12 mouse cellular contexts compared by ENCODE assay signal in genomic region chr1:86437219-86438013, GRCm38 (mm10). TPM values are rescaled to one million over a fixed set of nuclear protein-coding genes. Genes with fewer than 3 reads are reported as not detected.
DNase-seq lines count a peak whose midpoint lies in the region; ATAC-seq and TF ChIP-seq lines count a peak whose summit lies in the region.
"Had no signal": no experiment of that assay in that cellular context is flagged by ENCODE, and none has a peak within 500 bp of the region (broad histone marks: within the 10 kb centered on the region; RNA-seq: fewer than 3 reads in every experiment).

No protein-coding gene starts in this region.

- 0 out of 4 replicates have a peak, but pooled peaks of 1 of the 2 experiments have one; percentile 10 for TF ChIP-seq EP300 in MEL (IDR thresholded peaks at IDR 0.05; ENCODE audit: low read depth in 1 of 2, low read length in 2 of 2)

- no peak for ATAC-seq in midbrain, embryonic 14.5 days (ENCODE audit: low FRiP score, low TSS enrichment)

- H3K79me2 ChIP-seq in MEL (ENCODE audit: control insufficient read depth, insufficient read depth, low read length, poor library complexity), result peaks cover 8% of the 10 kb centered on the region; the same call in 1 of the 2 replicates

- WGBS in heart, embryonic 10.5 days, result 65% methylated on average over 9 of the region's 9 CpGs
- 68% methylated on average over 9 of the region's 9 CpGs for WGBS in midbrain, embryonic 14.5 days

- TF ChIP-seq CTCF in left cerebral cortex, adult 2 months (IDR thresholded peaks at IDR 0.05), result no peak
- TF ChIP-seq CTCF in MEL (IDR thresholded peaks at IDR 0.05 in 2 of 3, conservative IDR thresholded peaks at IDR 0.05 in 1 of 3; ENCODE audit: control insufficient read depth in 1 of 3, insufficient read depth in 1 of 3, low read depth in 2 of 3, low read length in 3 of 3, poor library complexity in 1 of 3, severe bottlenecking in 1 of 3), result no peak

- H3K36me3 ChIP-seq in heart, embryonic 10.5 days, result no peaks in the 10 kb centered on the region
- peaks cover 0 to 49% of the 10 kb centered on the region in 2 experiments; a peak in 2 of 4 replicates for H3K36me3 ChIP-seq in MEL (ENCODE audit: control insufficient read depth in 1 of 2, insufficient read depth in 2 of 2, low read length in 2 of 2)
- no peaks in the 10 kb centered on the region for H3K36me3 ChIP-seq in midbrain, embryonic 14.5 days (ENCODE audit: control insufficient read depth, insufficient read depth, low read length)

- intact Hi-C loops in heart, postnatal 14 days (cut with DNase I), result no loop called here
- intact Hi-C loops in left cerebral cortex, adult 2 months (cut with DNase I), result loop anchor here (10.0 kb wide), 1 partner anchor 777 kb away; the partner anchor contains the start of gene Eif4e2
- intact Hi-C loops in left cerebral cortex, postnatal 25 days (cut with DNase I), result no loop called here

- no peak for TF ChIP-seq POLR2A in MEL (IDR thresholded peaks at IDR 0.05; ENCODE audit: control insufficient read depth in 1 of 2, insufficient read depth in 1 of 2, low read depth in 1 of 2, low read length in 2 of 2, poor library complexity in 1 of 2)

- peak overlapping the region; percentile 68 for H3K27ac ChIP-seq in heart, embryonic 10.5 days
- H3K27ac ChIP-seq in left cerebral cortex, adult 2 months, result 0 out of 2 replicates have a peak overlapping the region, but pooled peaks have one; percentile 19
- H3K27ac ChIP-seq in MEL (ENCODE audit: control insufficient read depth, low read depth, low read length), result peak overlapping the region; percentile 54
- no peak overlapping the region for H3K27ac ChIP-seq in midbrain, embryonic 14.5 days (replicated peaks; ENCODE audit: low read depth, low read length)

- no peak for DNase-seq in heart, embryonic 10.5 days (ENCODE audit: low spot score)
- DNase-seq in heart, postnatal 14 days, result no peak
- DNase-seq in left cerebral cortex, adult 2 months (ENCODE audit: extremely low spot score in 1 of 2, low spot score in 2 of 2), result no peak
- DNase-seq in left cerebral cortex, postnatal 25 days (ENCODE audit: low spot score in 2 of 2), result no peak
- DNase-seq in MEL (ENCODE audit: low read depth, low spot score), result peak; percentile 72
- no peak for DNase-seq in midbrain, embryonic 14.5 days
- no peak for DNase-seq in natural killer cell, adult 2 months (ENCODE audit: low spot score in 2 of 2)
- DNase-seq in layer of hippocampus, adult 18-20 months (ENCODE audit: low spot score in 2 of 2), result no peak
- DNase-seq: adrenal gland, adult 2 months; cerebellum, postnatal 25 days had no signal

- H3K4me1 ChIP-seq in heart, embryonic 10.5 days, result peaks cover 80% of the 10 kb centered on the region
- peaks cover 14 to 67% of the 10 kb centered on the region in 2 experiments for H3K4me1 ChIP-seq in MEL (ENCODE audit: control insufficient read depth in 1 of 2, insufficient read depth in 2 of 2, low read length in 2 of 2)
- H3K4me1 ChIP-seq in midbrain, embryonic 14.5 days (ENCODE audit: control insufficient read depth, insufficient read depth, low read length), result peaks cover 44% of the 10 kb centered on the region

- no peak overlapping the region for H3K4me2 ChIP-seq in midbrain, embryonic 14.5 days (ENCODE audit: low read length)

- TF ChIP-seq RAD21 in MEL (IDR thresholded peaks at IDR 0.05; ENCODE audit: low read depth, low read length), result no peak

- no peak overlapping the region for H3K4me3 ChIP-seq in heart, embryonic 10.5 days
- no peak overlapping the region for H3K4me3 ChIP-seq in left cerebral cortex, adult 2 months
- peak overlapping the region; percentile 11 to 31 for H3K4me3 ChIP-seq in MEL (ENCODE audit: control insufficient read depth in 1 of 2, insufficient read depth in 1 of 2, low read depth in 2 of 2, low read length in 2 of 2)
- H3K4me3 ChIP-seq in midbrain, embryonic 14.5 days (replicated peaks; ENCODE audit: low read depth, low read length), result no peak overlapping the region

- peak overlapping the region; percentile 39 for H3K9ac ChIP-seq in MEL (ENCODE audit: control insufficient read depth, low read depth, low read length, poor library complexity, severe bottlenecking)
- H3K9ac ChIP-seq in midbrain, embryonic 14.5 days (replicated peaks; ENCODE audit: low read length), result 0 out of 2 replicates have a peak overlapping the region, but pooled peaks have one; percentile 17

- H3K9me3 ChIP-seq in heart, embryonic 10.5 days, result no peaks in the 10 kb centered on the region
- H3K9me3 ChIP-seq in MEL (replicated peaks; ENCODE audit: insufficient read depth, low read length), result no peaks in the 10 kb centered on the region
- H3K9me3 ChIP-seq in midbrain, embryonic 14.5 days (ENCODE audit: control insufficient read depth, low read length), result no peaks in the 10 kb centered on the region

- H3K27me3 ChIP-seq in heart, embryonic 10.5 days (ENCODE audit: insufficient read depth, poor library complexity, severe bottlenecking), result no peaks in the 10 kb centered on the region
- no peaks in the 10 kb centered on the region for H3K27me3 ChIP-seq in MEL (ENCODE audit: control insufficient read depth in 1 of 2, insufficient read depth in 2 of 2, low read length in 2 of 2)
- no peaks in the 10 kb centered on the region for H3K27me3 ChIP-seq in midbrain, embryonic 14.5 days (ENCODE audit: control insufficient read depth, insufficient read depth, low read length)

TF ChIP-seq in MEL, 35 proteins besides CTCF, POLR2A, EP300 and RAD21:
- TF ChIP-seq SIN3A (IDR thresholded peaks at IDR 0.05; ENCODE audit: low read length), result no peak
- TF ChIP-seq GATA1 (IDR thresholded peaks at IDR 0.05; ENCODE audit: low read depth, low read length), result 0 out of 2 replicates have a peak, but pooled peaks have one; percentile 34
- TF ChIP-seq ZKSCAN1 (IDR thresholded peaks at IDR 0.05; ENCODE audit: low read depth, low read length), result peak; percentile 7; the same call in 1 of the 2 replicates
- TF ChIP-seq ZNF384 (IDR thresholded peaks at IDR 0.05; ENCODE audit: low read depth, low read length), result peak; percentile 80
- TF ChIP-seq MAZ (IDR thresholded peaks at IDR 0.05; ENCODE audit: low read depth, low read length), result 0 out of 2 replicates have a peak, but pooled peaks have one; percentile 45
- TF ChIP-seq CHD1 (IDR thresholded peaks at IDR 0.05; ENCODE audit: low read depth, low read length), result no peak
- TF ChIP-seq NRF1 (IDR thresholded peaks at IDR 0.05; ENCODE audit: insufficient read depth, low read depth, low read length, poor library complexity, severe bottlenecking), result no peak

RNA-seq across cellular contexts. Expression of gene Tex44, which starts 11.3 kb away (rescaled TPM):
- polyA plus RNA-seq in heart, embryonic 10.5 days (2016; fragmentation: Nextera tagmentation; extraction: Ambion mirVana), result not detected in 2 replicates
- total RNA-seq in heart, postnatal 14 days (2021), result not detected
- not detected for total RNA-seq in left cerebral cortex, adult 2 months (2021)
- total RNA-seq in left cerebral cortex, postnatal 25 days (2021), result not detected
- not detected in 2 replicates for total RNA-seq in MEL (2012; rRNA removed)
- polyA plus RNA-seq in MEL (2012; ENCODE audit: insufficient read depth in 1 of 2, insufficient read length in 2 of 2, low read depth in 1 of 2, low replicate concordance in 2 of 2, missing spikeins in 1 of 2), result not detected
- not detected in 2 replicates for polyA plus RNA-seq in midbrain, embryonic 14.5 days (2014; fragmentation: Nextera tagmentation; extraction: Ambion mirVana)
- not detected for total RNA-seq in layer of hippocampus, adult 18-20 months (2021)
- total RNA-seq: adrenal gland, adult 2 months; granulocyte monocyte progenitor cell, adult 5-6 weeks; layer of hippocampus, postnatal 10 days had no signal
- polyA plus RNA-seq: adrenal gland, adult 2 months had no signal

RNA-seq across cellular contexts. Expression of gene Nmur1, which starts 11.4 kb away (rescaled TPM):
- 0.10 TPM in 1 of 2 replicates, not detected in the other for polyA plus RNA-seq in heart, embryonic 10.5 days (2016; fragmentation: Nextera tagmentation; extraction: Ambion mirVana)
- total RNA-seq in heart, postnatal 14 days (2021), result not detected
- not detected for total RNA-seq in left cerebral cortex, adult 2 months (2021)
- total RNA-seq in left cerebral cortex, postnatal 25 days (2021), result not detected
- total RNA-seq in MEL (2012; rRNA removed), result not detected in 2 replicates
- polyA plus RNA-seq in MEL (2012; ENCODE audit: insufficient read depth in 1 of 2, insufficient read length in 2 of 2, low read depth in 1 of 2, low replicate concordance in 2 of 2, missing spikeins in 1 of 2), result not detected
- not detected in 2 replicates for polyA plus RNA-seq in midbrain, embryonic 14.5 days (2014; fragmentation: Nextera tagmentation; extraction: Ambion mirVana)
- total RNA-seq in layer of hippocampus, adult 18-20 months (2021), result not detected
- total RNA-seq: adrenal gland, adult 2 months; granulocyte monocyte progenitor cell, adult 5-6 weeks; layer of hippocampus, postnatal 10 days had no signal

Comparison
In these comparisons a context has a peak if more than half of its experiments do, and no peak if none do; other contexts are left out.
1. H3K4me3 ChIP-seq: peak in MEL (2 of 2); none in heart, embryonic 10.5 days (single experiment), left cerebral cortex, adult 2 months (single experiment) and midbrain, embryonic 14.5 days (single experiment).